Mouse (Mus musculus) heart, embryonic 11.5 days (tissue): ENCODE measurements around the gene Otulin. TPM values are rescaled to one million over a fixed set of nuclear protein-coding genes. Genes with fewer than 3 reads are reported as not detected.
A peak's percentile ranks its signal among the peaks of the same experiment; 100 is the strongest.

ENCODE experiments used
- ATAC-seq: fragments of 200-750 bp; cut with Nextera tagmentation; replicated peaks from 2 replicates; pipeline ENCODE4 v1.8.0; 2017; ENCODE audit warnings: moderate library complexity; ENCODE audit not compliant: insufficient number of reproducible peaks, low FRiP score, low TSS enrichment
- H3K27ac ChIP-seq: fragments of 300-500 bp; sonication (generic); 2 replicates; pipeline ENCODE4 v1.5.1; 2014; ENCODE audit warnings: mild to moderate bottlenecking, low read depth, low read length
- H3K27me3 ChIP-seq: fragments of 300-500 bp; sonication (generic); 2 replicates; pipeline ENCODE4 v1.6.1; 2014; ENCODE audit warnings: mild to moderate bottlenecking, low read length, mixed read lengths; ENCODE audit not compliant: control insufficient read depth, insufficient read depth
- H3K36me3 ChIP-seq: fragments of 300-500 bp; sonication (generic); 2 replicates; pipeline ENCODE4 v1.6.1; 2014; ENCODE audit warnings: mild to moderate bottlenecking, low read length, moderate library complexity, mixed read lengths; ENCODE audit not compliant: control insufficient read depth, insufficient read depth
- H3K4me1 ChIP-seq: fragments of 300-500 bp; sonication (generic); 2 replicates; pipeline ENCODE4 v1.6.1; 2014; ENCODE audit warnings: low read length; ENCODE audit not compliant: control insufficient read depth, insufficient read depth
- H3K4me2 ChIP-seq: fragments of 300-500 bp; sonication (generic); 2 replicates; pipeline ENCODE4 v1.6.1; 2014; ENCODE audit warnings: mild to moderate bottlenecking, moderate library complexity
- H3K4me3 ChIP-seq: fragments of 300-500 bp; sonication (generic); 2 replicates; pipeline ENCODE4 v1.5.1; 2014; ENCODE audit warnings: low read depth, low read length
- H3K9ac ChIP-seq: fragments of 300-500 bp; sonication (generic); 2 replicates; pipeline ENCODE4 v1.6.1; 2014; ENCODE audit warnings: mild to moderate bottlenecking, low read depth, low read length, moderate library complexity
- H3K9me3 ChIP-seq: fragments of 300-500 bp; sonication (generic); replicated peaks from 2 replicates; pipeline ENCODE4 v1.6.1; 2016; ENCODE audit warnings: low read length; ENCODE audit not compliant: control insufficient read depth
- WGBS: fragments of 180-500 bp; shearing (Covaris S2); extraction: QIAGEN DNeasy Blood & Tissue Kit; methylation state at CpG from one replicate; pipeline ENCODE4 v1.1.7; 2014; ENCODE audit not compliant: insufficient replicate concordance; 5-methylcytosine and 5-hydroxymethylcytosine counted together
- polyA plus RNA-seq: library from polyadenylated mRNA; unstranded; fragments of >200 nt; fragmentation: Nextera tagmentation; extraction: Ambion mirVana; gene quantifications from 2 replicates; pipeline ENCODE4 v1.2.1, GENCODE M21; 2014

Otulin gene
- polyA plus RNA-seq, 1 experiment from 2014 or later, result 26.7 TPM

- Histone ChIP-seq H3K4me2 (no peak overlapping the region), H3K27ac (peak overlapping the region; percentile 80), H3K4me1 (peaks cover 46% of the 10 kb centered on the region), H3K27me3 (no peaks in the 10 kb centered on the region), H3K4me3 (no peak overlapping the region), H3K9ac (no peak overlapping the region), H3K36me3 (no peaks in the 10 kb centered on the region), H3K9me3 (no peaks in the 10 kb centered on the region)
- ATAC-seq, result no peak
- 39% methylated on average over 5 of the region's 5 CpGs for WGBS
Measured at GRCm38 (mm10) chr15:27536771-27537170, 93.7 kb downstream of the Otulin start.

GRCm38 (mm10) chr15:27536186-27536585 is 94.3 kb downstream of the Otulin start:
- Histone ChIP-seq H3K36me3 (no peaks in the 10 kb centered on the region), H3K4me3 (no peak overlapping the region), H3K9me3 (no peaks in the 10 kb centered on the region), H3K27me3 (no peaks in the 10 kb centered on the region), H3K4me2 (no peak overlapping the region), H3K27ac (peak overlapping the region; percentile 80), H3K9ac (no peak overlapping the region), H3K4me1 (peaks cover 44% of the 10 kb centered on the region)
- 93% methylated on average over 7 of the region's 7 CpGs for WGBS
- ATAC-seq, result no peak

GRCm38 (mm10) chr15:27535681-27536080 is 94.8 kb downstream of the Otulin start:
- WGBS, result 92% methylated on average over 4 of the region's 4 CpGs
- peaks cover 43% of the 10 kb centered on the region for H3K4me1 ChIP-seq
- H3K9me3 ChIP-seq, result no peaks in the 10 kb centered on the region
- H3K27ac ChIP-seq, result no peak overlapping the region
- no peaks in the 10 kb centered on the region for H3K36me3 ChIP-seq
- H3K9ac ChIP-seq, result no peak overlapping the region
- H3K4me2 ChIP-seq, result no peak overlapping the region
- H3K4me3 ChIP-seq, result no peak overlapping the region
- ATAC-seq, result no peak
- H3K27me3 ChIP-seq, result no peaks in the 10 kb centered on the region

GRCm38 (mm10) chr15:27533036-27533435 is 97.5 kb downstream of the Otulin start:
- H3K4me3 ChIP-seq, result no peak overlapping the region
- H3K9ac ChIP-seq, result no peak overlapping the region
- peaks cover 19% of the 10 kb centered on the region for H3K4me1 ChIP-seq
- H3K27ac ChIP-seq, result no peak overlapping the region
- no peak for ATAC-seq
- H3K9me3 ChIP-seq, result no peaks in the 10 kb centered on the region
- H3K36me3 ChIP-seq, result no peaks in the 10 kb centered on the region
- 63% methylated on average over 3 of the region's 3 CpGs for WGBS
- no peak overlapping the region for H3K4me2 ChIP-seq
- no peaks in the 10 kb centered on the region for H3K27me3 ChIP-seq

GRCm38 (mm10) chr15:27530023-27530422 is 100.5 kb downstream of the Otulin start:
- H3K4me1 ChIP-seq, result 0 out of 2 replicates have a peak, but pooled peaks cover 1% of the 10 kb centered on the region
- ATAC-seq, result no peak

GRCm38 (mm10) chr15:27528896-27529295 is 101.6 kb downstream of the Otulin start:
- Histone ChIP-seq H3K36me3 (no peaks in the 10 kb centered on the region), H3K9ac (no peak overlapping the region), H3K4me2 (no peak overlapping the region), H3K9me3 (no peaks in the 10 kb centered on the region), H3K4me1 (0 out of 2 replicates have a peak, but pooled peaks cover 2% of the 10 kb centered on the region), H3K27ac (no peak overlapping the region), H3K4me3 (no peak overlapping the region), H3K27me3 (no peaks in the 10 kb centered on the region; the same call in 1 of the 2 replicates)
- no peak for ATAC-seq
- WGBS, result 70% methylated on average over 4 of the region's 4 CpGs

More at GRCm38 (mm10) chr15:27530023-27530422, 100.5 kb downstream of the Otulin start:
- Histone ChIP-seq H3K4me3 (no peak overlapping the region), H3K9ac (no peak overlapping the region), H3K27me3 (no peaks in the 10 kb centered on the region; the same call in 1 of the 2 replicates), H3K27ac (no peak overlapping the region), H3K4me2 (no peak overlapping the region), H3K36me3 (no peaks in the 10 kb centered on the region), H3K9me3 (no peaks in the 10 kb centered on the region)
- 54% methylated on average over 4 of the region's 4 CpGs for WGBS

GRCm38 (mm10) chr15:27525233-27526005 is 105.1 kb downstream of the Otulin start:
- no peak overlapping the region for H3K9ac ChIP-seq
- H3K27ac ChIP-seq, result no peak overlapping the region
- no peak overlapping the region for H3K4me3 ChIP-seq
- no peaks in the 10 kb centered on the region for H3K36me3 ChIP-seq
- 0 out of 2 replicates have a peak, but pooled peaks cover 2% of the 10 kb centered on the region for H3K4me1 ChIP-seq
- no peaks in the 10 kb centered on the region; the same call in 1 of the 2 replicates for H3K27me3 ChIP-seq
- 74% methylated on average over 12 of the region's 12 CpGs for WGBS
- no peak overlapping the region for H3K4me2 ChIP-seq
- no peak for ATAC-seq
- no peaks in the 10 kb centered on the region for H3K9me3 ChIP-seq

- 90% methylated on average over 7 of the region's 7 CpGs for WGBS
- H3K27me3 ChIP-seq, result no peaks in the 10 kb centered on the region
- no peak overlapping the region for H3K9ac ChIP-seq
- no peak overlapping the region for H3K4me3 ChIP-seq
- no peak overlapping the region for H3K27ac ChIP-seq
- H3K36me3 ChIP-seq, result no peaks in the 10 kb centered on the region
- no peak for ATAC-seq
- no peak overlapping the region for H3K4me2 ChIP-seq
- H3K9me3 ChIP-seq, result no peaks in the 10 kb centered on the region
- no peaks in the 10 kb centered on the region for H3K4me1 ChIP-seq
Measured at GRCm38 (mm10) chr15:27519857-27520256, 110.6 kb downstream of the Otulin start.

GRCm38 (mm10) chr15:27518026-27518425 is 112.5 kb downstream of the Otulin start:
- Histone ChIP-seq H3K9ac (no peak overlapping the region), H3K9me3 (no peaks in the 10 kb centered on the region), H3K36me3 (no peaks in the 10 kb centered on the region), H3K4me2 (no peak overlapping the region), H3K4me1 (no peaks in the 10 kb centered on the region), H3K27me3 (no peaks in the 10 kb centered on the region), H3K27ac (no peak overlapping the region), H3K4me3 (no peak overlapping the region)
- no peak for ATAC-seq
- WGBS, result 68% methylated on average over 8 of the region's 8 CpGs
